Mouse (Mus musculus): ENCODE measurements around the gene Elovl6. TPM values are rescaled to one million over a fixed set of nuclear protein-coding genes. Genes with fewer than 3 reads are reported as not detected.

The Elovl6 gene
- polyA plus RNA-seq, 1 experiment from 2014 or later: 35.5 TPM

GRCm38 (mm10) chr3:129558016-129558955, 26.1 kb downstream of the Elovl6 start:
- Histone ChIP-seq H3K4me1 (no peaks in the 10 kb centered on the region), H3K27me3 (no peaks in the 10 kb centered on the region), H3K9me3 (no peaks in the 10 kb centered on the region), H3K27ac (replicated peaks) (no peak overlapping the region), H3K9ac (replicated peaks) (no peak overlapping the region), H3K36me3 (peaks cover 5% of the 10 kb centered on the region; the same call in 1 of the 2 replicates), H3K4me2 (replicated peaks) (no peak overlapping the region), H3K4me3 (no peak overlapping the region)
- 89% methylated on average over 22 of the region's 22 CpGs for WGBS
- no peak for ATAC-seq (ENCODE audit: low FRiP score, low read depth)

- Histone ChIP-seq H3K4me1 (no peaks in the 10 kb centered on the region), H3K27me3 (no peaks in the 10 kb centered on the region), H3K4me2 (replicated peaks) (no peak overlapping the region), H3K27ac (replicated peaks) (no peak overlapping the region), H3K9ac (replicated peaks) (no peak overlapping the region), H3K9me3 (no peaks in the 10 kb centered on the region), H3K36me3 (peaks cover 5% of the 10 kb centered on the region; the same call in 1 of the 2 replicates), H3K4me3 (no peak overlapping the region)
- no peak for ATAC-seq (ENCODE audit: low FRiP score, low read depth)
- 93% methylated on average over 9 of the region's 9 CpGs for WGBS
Measured at GRCm38 (mm10) chr3:129560068-129560467, 27.9 kb downstream of the Elovl6 start.

GRCm38 (mm10) chr3:129561011-129561410, 28.9 kb downstream of the Elovl6 start:
- H3K4me1 ChIP-seq: 0 out of 2 replicates have a peak, but pooled peaks cover 5% of the 10 kb centered on the region
- no peak overlapping the region for H3K4me3 ChIP-seq
- H3K27ac ChIP-seq (replicated peaks): no peak overlapping the region
- no peak overlapping the region for H3K9ac ChIP-seq (replicated peaks)
- H3K9me3 ChIP-seq: no peaks in the 10 kb centered on the region
- no peaks in the 10 kb centered on the region for H3K27me3 ChIP-seq
- WGBS: 93% methylated on average over 10 of the region's 10 CpGs
- H3K36me3 ChIP-seq: peaks cover 5% of the 10 kb centered on the region; the same call in 1 of the 2 replicates
- H3K4me2 ChIP-seq (replicated peaks): no peak overlapping the region
- ATAC-seq (ENCODE audit: low FRiP score, low read depth): no peak

GRCm38 (mm10) chr3:129561853-129562252, 29.7 kb downstream of the Elovl6 start:
- no peak overlapping the region for H3K9ac ChIP-seq (replicated peaks)
- H3K36me3 ChIP-seq: peaks cover 5% of the 10 kb centered on the region; the same call in 1 of the 2 replicates
- WGBS: 89% methylated on average over 2 of the region's 2 CpGs
- no peak overlapping the region for H3K27ac ChIP-seq (replicated peaks)
- no peak for ATAC-seq (ENCODE audit: low FRiP score, low read depth)
- no peak overlapping the region for H3K4me3 ChIP-seq
- no peaks in the 10 kb centered on the region for H3K9me3 ChIP-seq
- no peak overlapping the region for H3K4me2 ChIP-seq (replicated peaks)
- 0 out of 2 replicates have a peak, but pooled peaks cover 5% of the 10 kb centered on the region for H3K4me1 ChIP-seq
- no peaks in the 10 kb centered on the region for H3K27me3 ChIP-seq

- Histone ChIP-seq H3K9ac (replicated peaks) (no peak overlapping the region), H3K9me3 (no peaks in the 10 kb centered on the region), H3K4me2 (replicated peaks) (no peak overlapping the region), H3K27ac (replicated peaks) (no peak overlapping the region), H3K27me3 (no peaks in the 10 kb centered on the region), H3K36me3 (peaks cover 5% of the 10 kb centered on the region; the same call in 1 of the 2 replicates), H3K4me3 (no peak overlapping the region), H3K4me1 (0 out of 2 replicates have a peak, but pooled peaks cover 5% of the 10 kb centered on the region)
- ATAC-seq (ENCODE audit: low FRiP score, low read depth): no peak
- WGBS: 89% methylated on average over 4 of the region's 4 CpGs
Measured at GRCm38 (mm10) chr3:129562411-129562810, 30.3 kb downstream of the Elovl6 start.

- no peak overlapping the region for H3K4me3 ChIP-seq
- H3K36me3 ChIP-seq: peaks cover 5% of the 10 kb centered on the region; the same call in 1 of the 2 replicates
- H3K9me3 ChIP-seq: no peaks in the 10 kb centered on the region
- no peak overlapping the region for H3K9ac ChIP-seq (replicated peaks)
- no peaks in the 10 kb centered on the region for H3K27me3 ChIP-seq
- 96% methylated on average over 4 of the region's 4 CpGs for WGBS
- H3K4me1 ChIP-seq: 0 out of 2 replicates have a peak, but pooled peaks cover 5% of the 10 kb centered on the region
- ATAC-seq (ENCODE audit: low FRiP score, low read depth): no peak
- no peak overlapping the region for H3K4me2 ChIP-seq (replicated peaks)
- H3K27ac ChIP-seq (replicated peaks): no peak overlapping the region
Measured at GRCm38 (mm10) chr3:129563807-129564206, 31.7 kb downstream of the Elovl6 start.

- no peak for ATAC-seq (ENCODE audit: low FRiP score, low read depth)
- H3K4me2 ChIP-seq (replicated peaks): no peak overlapping the region
Measured at GRCm38 (mm10) chr3:129564852-129565251, 32.7 kb downstream of the Elovl6 start.

GRCm38 (mm10) chr3:129565458-129565857, 33.3 kb downstream of the Elovl6 start:
- Histone ChIP-seq H3K9me3 (no peaks in the 10 kb centered on the region), H3K9ac (replicated peaks) (no peak overlapping the region), H3K27me3 (no peaks in the 10 kb centered on the region), H3K36me3 (0 out of 2 replicates have a peak, but pooled peaks cover 4% of the 10 kb centered on the region), H3K27ac (replicated peaks) (no peak overlapping the region), H3K4me2 (replicated peaks) (no peak overlapping the region), H3K4me1 (0 out of 2 replicates have a peak, but pooled peaks cover 5% of the 10 kb centered on the region), H3K4me3 (no peak overlapping the region)
- ATAC-seq (ENCODE audit: low FRiP score, low read depth): no peak
- 87% methylated on average over 8 of the region's 8 CpGs for WGBS

More at GRCm38 (mm10) chr3:129564852-129565251, 32.7 kb downstream of the Elovl6 start:
- Histone ChIP-seq H3K9me3 (no peaks in the 10 kb centered on the region), H3K27me3 (no peaks in the 10 kb centered on the region), H3K4me3 (no peak overlapping the region), H3K36me3 (peaks cover 3% of the 10 kb centered on the region; the same call in 1 of the 2 replicates), H3K4me1 (0 out of 2 replicates have a peak, but pooled peaks cover 5% of the 10 kb centered on the region), H3K27ac (replicated peaks) (no peak overlapping the region), H3K9ac (replicated peaks) (no peak overlapping the region)
- WGBS: 95% methylated on average over 2 of the region's 2 CpGs

GRCm38 (mm10) chr3:129566013-129566412, 33.9 kb downstream of the Elovl6 start:
- Histone ChIP-seq H3K4me1 (0 out of 2 replicates have a peak, but pooled peaks cover 5% of the 10 kb centered on the region), H3K4me2 (replicated peaks) (no peak overlapping the region), H3K4me3 (no peak overlapping the region), H3K9me3 (no peaks in the 10 kb centered on the region), H3K27ac (replicated peaks) (no peak overlapping the region), H3K36me3 (0 out of 2 replicates have a peak, but pooled peaks cover 7% of the 10 kb centered on the region), H3K9ac (replicated peaks) (no peak overlapping the region), H3K27me3 (no peaks in the 10 kb centered on the region)
- 83% methylated on average over 2 of the region's 2 CpGs for WGBS
- ATAC-seq (ENCODE audit: low FRiP score, low read depth): no peak

- Histone ChIP-seq H3K4me1 (0 out of 2 replicates have a peak, but pooled peaks cover 5% of the 10 kb centered on the region), H3K4me2 (replicated peaks) (no peak overlapping the region), H3K9ac (replicated peaks) (no peak overlapping the region), H3K9me3 (no peaks in the 10 kb centered on the region), H3K27me3 (no peaks in the 10 kb centered on the region), H3K4me3 (no peak overlapping the region), H3K27ac (replicated peaks) (no peak overlapping the region), H3K36me3 (0 out of 2 replicates have a peak, but pooled peaks cover 7% of the 10 kb centered on the region)
- no peak for ATAC-seq (ENCODE audit: low FRiP score, low read depth)
- 85% methylated on average over 5 of the region's 5 CpGs for WGBS
Measured at GRCm38 (mm10) chr3:129566876-129567275, 34.7 kb downstream of the Elovl6 start.

- 58% methylated on average over 7 of the region's 7 CpGs for WGBS
- ATAC-seq (ENCODE audit: low FRiP score, low read depth): no peak
- H3K9ac ChIP-seq (replicated peaks): no peak overlapping the region
- no peak overlapping the region for H3K27ac ChIP-seq (replicated peaks)
- H3K36me3 ChIP-seq: 0 out of 2 replicates have a peak, but pooled peaks cover 7% of the 10 kb centered on the region
- peaks cover 16% of the 10 kb centered on the region for H3K4me1 ChIP-seq
- no peaks in the 10 kb centered on the region for H3K9me3 ChIP-seq
- H3K4me3 ChIP-seq: no peak overlapping the region
- no peaks in the 10 kb centered on the region for H3K27me3 ChIP-seq
- no peak overlapping the region for H3K4me2 ChIP-seq (replicated peaks)
Measured at GRCm38 (mm10) chr3:129568506-129568905, 36.4 kb downstream of the Elovl6 start.

GRCm38 (mm10) chr3:129570989-129571388, 38.8 kb downstream of the Elovl6 start:
- peaks cover 11% of the 10 kb centered on the region for H3K4me1 ChIP-seq
- no peak for ATAC-seq (ENCODE audit: low FRiP score, low read depth)

More at GRCm38 (mm10) chr3:129570989-129571388, 38.8 kb downstream of the Elovl6 start:
- no peaks in the 10 kb centered on the region for H3K27me3 ChIP-seq
- WGBS: 95% methylated on average over 8 of the region's 8 CpGs
- no peak overlapping the region for H3K9ac ChIP-seq (replicated peaks)
- no peak overlapping the region for H3K27ac ChIP-seq (replicated peaks)
- H3K4me2 ChIP-seq (replicated peaks): no peak overlapping the region
- H3K4me3 ChIP-seq: no peak overlapping the region
- H3K36me3 ChIP-seq: 0 out of 2 replicates have a peak, but pooled peaks cover 7% of the 10 kb centered on the region
- H3K9me3 ChIP-seq: no peaks in the 10 kb centered on the region
